Mouse (Mus musculus): Measurements from ENCODE around the gene Gabrb3. TPM values are rescaled to one million over a fixed set of nuclear protein-coding genes. Genes with fewer than 3 reads are reported as not detected.

Gene Gabrb3
- polyA plus RNA-seq, 1 experiment from 2014 or later, result 0.06 TPM

DNA sequence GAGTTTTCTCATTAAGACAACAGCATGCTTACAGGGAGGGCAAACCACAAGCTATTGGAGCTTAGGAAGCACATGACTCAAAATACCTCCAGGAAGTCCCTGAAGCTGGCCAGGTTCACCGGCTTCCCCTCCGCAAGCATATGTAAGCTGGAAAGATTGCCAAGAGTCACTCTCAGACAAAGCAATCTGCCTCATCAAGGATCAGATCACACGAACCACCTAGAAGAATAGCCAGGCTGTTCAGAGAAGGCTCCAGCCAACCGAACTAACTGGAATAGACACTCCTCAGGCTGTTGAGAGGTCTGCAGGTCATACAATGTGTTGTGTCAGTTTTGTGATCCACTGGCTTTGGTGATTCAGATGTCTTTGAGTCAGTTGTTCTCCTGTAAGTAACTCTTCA is 8.3 kb upstream of the Gabrb3 start:
- Histone ChIP-seq H3K9ac (replicated peaks; ENCODE audit: low read depth) (no peak overlapping the region), H3K9me3 (ENCODE audit: low read length) (no peaks in the 10 kb centered on the region), H3K4me2 (replicated peaks; ENCODE audit: low read depth, low read length) (no peak overlapping the region), H3K4me3 (ENCODE audit: low read depth, low read length) (no peak overlapping the region), H3K36me3 (ENCODE audit: insufficient read depth, low read length) (no peaks in the 10 kb centered on the region), H3K27ac (ENCODE audit: low read length) (no peak overlapping the region), H3K4me1 (ENCODE audit: insufficient read depth, low read depth, low read length) (no peaks in the 10 kb centered on the region), H3K27me3 (replicated peaks; ENCODE audit: insufficient read depth, low read length) (no peaks in the 10 kb centered on the region)
- DNase-seq (ENCODE audit: low spot score) (no peak), ATAC-seq (no peak)
- 75% methylated on average over 4 of the region's 4 CpGs for WGBS
- no peak for TF ChIP-seq CTCF (IDR thresholded peaks at IDR 0.05)
- TF ChIP-seq EP300 (IDR thresholded peaks at IDR 0.05), result no peak

DNA sequence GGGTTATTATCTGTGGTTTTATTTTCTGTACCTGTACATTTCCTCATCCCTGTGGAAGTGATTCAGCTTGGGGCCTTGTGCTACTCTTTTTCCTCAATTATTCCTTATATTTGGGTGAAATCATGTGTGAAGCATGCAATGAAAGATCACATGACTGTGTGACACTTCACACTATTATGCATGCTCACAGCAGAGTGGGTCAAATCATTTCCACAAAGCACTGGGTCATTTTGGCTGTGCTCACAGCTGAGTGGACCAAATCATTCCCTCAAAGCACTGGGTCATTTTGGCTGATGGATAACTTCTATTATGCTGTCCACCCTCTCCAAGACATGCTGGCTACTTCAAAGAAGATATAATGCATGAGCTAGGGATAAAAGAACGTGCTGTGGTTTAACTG is 6.6 kb upstream of the Gabrb3 start:
- no peaks in the 10 kb centered on the region for H3K4me1 ChIP-seq (ENCODE audit: insufficient read depth, low read depth, low read length)
- WGBS, result 21% methylated on average over 1 of the region's 1 CpGs
- no peak overlapping the region for H3K4me2 ChIP-seq (replicated peaks; ENCODE audit: low read depth, low read length)

DNA sequence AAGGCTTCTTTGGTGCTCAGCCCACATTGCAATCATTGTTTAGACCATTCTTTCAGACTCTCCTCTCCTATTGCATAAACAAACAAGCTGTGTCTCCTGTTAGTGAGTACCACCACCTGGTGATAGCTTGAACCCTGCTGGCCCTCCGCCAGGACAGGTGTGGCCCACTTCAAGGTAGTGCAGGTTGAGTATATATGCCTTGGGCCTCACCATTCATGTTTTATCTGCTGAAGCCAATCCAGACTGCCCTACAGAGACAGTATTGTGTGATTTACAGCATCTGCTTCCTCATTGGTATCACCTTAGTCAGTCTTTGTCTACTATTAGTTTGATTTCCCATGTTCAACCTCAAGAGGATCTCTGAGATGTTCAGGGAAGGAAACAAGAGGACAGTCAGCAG is 1.6 kb downstream of the Gabrb3 start:
- H3K4me1 ChIP-seq (ENCODE audit: insufficient read depth, low read depth, low read length), result no peaks in the 10 kb centered on the region
- H3K4me2 ChIP-seq (replicated peaks; ENCODE audit: low read depth, low read length), result no peak overlapping the region
- TF ChIP-seq EP300 (IDR thresholded peaks at IDR 0.05) (no peak), CTCF (IDR thresholded peaks at IDR 0.05) (no peak)
- DNase-seq (ENCODE audit: low spot score) (no peak), ATAC-seq (no peak)
- H3K9me3 ChIP-seq (ENCODE audit: low read length), result no peaks in the 10 kb centered on the region
- H3K4me3 ChIP-seq (ENCODE audit: low read depth, low read length), result no peak overlapping the region
- no peaks in the 10 kb centered on the region for H3K27me3 ChIP-seq (replicated peaks; ENCODE audit: insufficient read depth, low read length)
- H3K27ac ChIP-seq (ENCODE audit: low read length), result no peak overlapping the region
- no peak overlapping the region for H3K9ac ChIP-seq (replicated peaks; ENCODE audit: low read depth)
- no peaks in the 10 kb centered on the region for H3K36me3 ChIP-seq (ENCODE audit: insufficient read depth, low read length)
- WGBS, result 56% methylated on average over 1 of the region's 1 CpGs

More for the DNA sequence above, 6.6 kb upstream of the Gabrb3 start:
- Histone ChIP-seq H3K9ac (replicated peaks; ENCODE audit: low read depth) (no peak overlapping the region), H3K36me3 (ENCODE audit: insufficient read depth, low read length) (no peaks in the 10 kb centered on the region), H3K4me3 (ENCODE audit: low read depth, low read length) (no peak overlapping the region), H3K27me3 (replicated peaks; ENCODE audit: insufficient read depth, low read length) (no peaks in the 10 kb centered on the region), H3K27ac (ENCODE audit: low read length) (no peak overlapping the region), H3K9me3 (ENCODE audit: low read length) (no peaks in the 10 kb centered on the region)
- DNase-seq (ENCODE audit: low spot score), result no peak
- TF ChIP-seq EP300 (IDR thresholded peaks at IDR 0.05) (no peak), CTCF (IDR thresholded peaks at IDR 0.05) (no peak)
- no peak for ATAC-seq

DNA sequence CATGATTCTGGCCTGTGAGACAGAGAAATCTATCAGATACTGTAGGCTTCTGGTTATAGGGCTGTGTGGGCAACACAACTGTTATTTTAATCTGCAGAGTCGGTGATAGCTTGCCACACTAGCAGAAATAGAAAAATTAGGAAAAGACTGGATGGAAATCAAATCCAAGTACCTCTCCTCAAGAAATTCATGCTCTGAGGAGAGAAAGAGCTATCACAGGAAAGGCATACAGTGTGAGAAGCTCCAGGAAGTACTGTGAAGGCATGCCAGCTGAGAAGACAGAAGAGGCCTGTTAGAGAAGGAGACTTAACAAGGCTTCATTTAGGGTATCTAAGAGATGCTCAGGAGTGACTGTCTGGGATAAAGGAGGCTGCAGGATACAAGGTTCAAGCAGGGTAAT is 3.2 kb downstream of the Gabrb3 start:
- TF ChIP-seq CTCF (IDR thresholded peaks at IDR 0.05) (no peak), EP300 (IDR thresholded peaks at IDR 0.05) (no peak)
- ATAC-seq, result no peak
- WGBS, result 93% methylated on average over 1 of the region's 1 CpGs
- no peak for DNase-seq (ENCODE audit: low spot score)
- Histone ChIP-seq H3K9ac (replicated peaks; ENCODE audit: low read depth) (no peak overlapping the region), H3K36me3 (ENCODE audit: insufficient read depth, low read length) (no peaks in the 10 kb centered on the region), H3K4me2 (replicated peaks; ENCODE audit: low read depth, low read length) (no peak overlapping the region), H3K4me1 (ENCODE audit: insufficient read depth, low read depth, low read length) (no peaks in the 10 kb centered on the region), H3K27me3 (replicated peaks; ENCODE audit: insufficient read depth, low read length) (no peaks in the 10 kb centered on the region), H3K4me3 (ENCODE audit: low read depth, low read length) (no peak overlapping the region), H3K9me3 (ENCODE audit: low read length) (no peaks in the 10 kb centered on the region), H3K27ac (ENCODE audit: low read length) (no peak overlapping the region)

DNA sequence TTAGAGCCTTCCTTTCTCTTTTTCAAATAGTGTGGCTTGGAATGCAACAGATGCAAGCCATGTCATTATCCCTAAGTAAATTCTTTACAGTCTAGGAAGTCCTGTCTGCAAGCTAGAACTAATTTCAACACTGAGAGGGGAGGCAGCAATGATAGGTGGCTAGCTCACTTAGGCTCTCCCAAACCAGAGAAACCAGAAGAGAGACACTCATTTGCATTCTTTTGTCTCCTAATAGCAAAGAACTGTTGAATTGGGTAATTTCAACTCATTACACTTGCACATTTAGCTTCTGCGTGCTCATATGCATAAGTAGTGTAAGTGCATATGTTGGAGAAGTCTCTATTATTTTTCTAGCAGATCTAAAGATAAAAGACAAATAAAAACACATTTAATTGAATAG is 28.7 kb downstream of the Gabrb3 start:
- ATAC-seq (no peak), DNase-seq (ENCODE audit: low spot score) (no peak)
- WGBS, result 63% methylated on average over 1 of the region's 1 CpGs
- Histone ChIP-seq H3K36me3 (ENCODE audit: insufficient read depth, low read length) (no peaks in the 10 kb centered on the region), H3K4me2 (replicated peaks; ENCODE audit: low read depth, low read length) (no peak overlapping the region), H3K9ac (replicated peaks; ENCODE audit: low read depth) (no peak overlapping the region), H3K27me3 (replicated peaks; ENCODE audit: insufficient read depth, low read length) (no peaks in the 10 kb centered on the region), H3K4me1 (ENCODE audit: insufficient read depth, low read depth, low read length) (no peaks in the 10 kb centered on the region), H3K27ac (ENCODE audit: low read length) (no peak overlapping the region), H3K4me3 (ENCODE audit: low read depth, low read length) (no peak overlapping the region), H3K9me3 (ENCODE audit: low read length) (no peaks in the 10 kb centered on the region)
- TF ChIP-seq EP300 (IDR thresholded peaks at IDR 0.05) (no peak), CTCF (IDR thresholded peaks at IDR 0.05) (no peak)

DNA sequence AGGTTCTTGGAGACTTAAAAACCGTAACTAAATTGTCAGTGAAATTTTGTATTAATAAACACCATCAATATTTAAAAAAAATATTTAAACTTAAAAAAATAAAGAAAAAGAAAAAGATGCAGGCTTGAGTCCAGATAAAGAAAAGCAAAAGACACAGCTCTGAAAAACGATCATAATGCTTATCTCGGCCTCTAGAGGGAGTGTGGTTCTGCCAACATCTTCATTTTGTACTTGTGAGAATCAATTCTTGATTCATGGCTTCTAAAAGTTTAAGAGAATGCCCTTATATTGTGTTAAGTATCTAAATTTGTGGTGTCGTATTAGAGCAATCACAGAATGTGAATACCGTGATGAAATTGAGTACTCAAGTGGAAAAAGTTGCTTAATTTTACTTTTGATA is 40.9 kb downstream of the Gabrb3 start:
- DNase-seq (ENCODE audit: low spot score) (no peak), ATAC-seq (no peak)
- H3K4me2 ChIP-seq (replicated peaks; ENCODE audit: low read depth, low read length), result no peak overlapping the region
- no peak overlapping the region for H3K9ac ChIP-seq (replicated peaks; ENCODE audit: low read depth)
- H3K9me3 ChIP-seq (ENCODE audit: low read length), result no peaks in the 10 kb centered on the region
- no peak overlapping the region for H3K27ac ChIP-seq (ENCODE audit: low read length)
- no peak overlapping the region for H3K4me3 ChIP-seq (ENCODE audit: low read depth, low read length)
- TF ChIP-seq CTCF (IDR thresholded peaks at IDR 0.05) (no peak), EP300 (IDR thresholded peaks at IDR 0.05) (no peak)
- no peaks in the 10 kb centered on the region for H3K4me1 ChIP-seq (ENCODE audit: insufficient read depth, low read depth, low read length)
- H3K27me3 ChIP-seq (replicated peaks; ENCODE audit: insufficient read depth, low read length), result no peaks in the 10 kb centered on the region
- 54% methylated on average over 5 of the region's 5 CpGs for WGBS
- no peaks in the 10 kb centered on the region for H3K36me3 ChIP-seq (ENCODE audit: insufficient read depth, low read length)

DNA sequence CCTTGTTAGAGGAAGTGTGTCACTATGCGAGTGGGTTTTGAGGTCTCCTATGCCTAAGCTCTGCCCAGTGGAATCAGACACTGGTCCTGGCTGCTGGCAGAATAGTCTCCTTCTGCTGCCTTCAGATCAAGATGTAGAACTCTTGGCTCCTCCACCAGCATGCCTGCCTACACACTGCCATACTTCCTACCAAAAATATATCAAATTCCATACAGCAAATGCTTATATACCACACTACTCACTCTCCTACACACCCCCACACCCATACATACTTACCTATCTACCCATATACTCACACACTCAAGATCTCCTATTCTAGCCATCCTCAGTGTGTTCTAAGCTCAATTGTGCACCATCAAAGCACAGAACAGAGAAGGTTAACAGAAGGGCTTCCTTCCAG is 51.8 kb downstream of the Gabrb3 start:
- ATAC-seq (no peak), DNase-seq (ENCODE audit: low spot score) (no peak)
- 100% methylated on average over 1 of the region's 1 CpGs for WGBS
- Histone ChIP-seq H3K36me3 (ENCODE audit: insufficient read depth, low read length) (no peaks in the 10 kb centered on the region), H3K27ac (ENCODE audit: low read length) (no peak overlapping the region), H3K9ac (replicated peaks; ENCODE audit: low read depth) (no peak overlapping the region), H3K4me2 (replicated peaks; ENCODE audit: low read depth, low read length) (no peak overlapping the region), H3K4me1 (ENCODE audit: insufficient read depth, low read depth, low read length) (no peaks in the 10 kb centered on the region), H3K9me3 (ENCODE audit: low read length) (no peaks in the 10 kb centered on the region), H3K27me3 (replicated peaks; ENCODE audit: insufficient read depth, low read length) (no peaks in the 10 kb centered on the region), H3K4me3 (ENCODE audit: low read depth, low read length) (no peak overlapping the region)
- TF ChIP-seq CTCF (IDR thresholded peaks at IDR 0.05) (no peak), EP300 (IDR thresholded peaks at IDR 0.05) (no peak)

Data from lung, postnatal 0 days (tissue).